Mouse (Mus musculus) limb, embryonic 10.5 days (tissue): ENCODE data around the gene Ramp2. TPM values are rescaled to one million over a fixed set of nuclear protein-coding genes. Genes with fewer than 3 reads are reported as not detected.
A peak's percentile ranks its signal among the peaks of the same experiment; 100 is the strongest.

Experiments used
- DNase-seq: peaks from one replicate; pipeline ENCODE4 v3.0.0-alpha.2; 2017; ENCODE audit warnings: low spot score
- H3K27ac ChIP-seq: fragments of 300-500 bp; sonication (generic); 2 replicates; pipeline ENCODE4 v1.5.1; 2016; ENCODE audit warnings: mild to moderate bottlenecking
- H3K27me3 ChIP-seq: fragments of 300-500 bp; sonication (generic); 2 replicates; pipeline ENCODE4 v1.6.1; 2016; ENCODE audit warnings: low read depth, mild to moderate bottlenecking; ENCODE audit not compliant: poor library complexity, severe bottlenecking
- H3K36me3 ChIP-seq: fragments of 300-500 bp; sonication (generic); 2 replicates; pipeline ENCODE4 v1.6.1; 2016; ENCODE audit warnings: mild to moderate bottlenecking, moderate library complexity
- H3K4me1 ChIP-seq: fragments of 300-500 bp; sonication (generic); 2 replicates; pipeline ENCODE4 v1.6.1; 2016
- H3K4me3 ChIP-seq: fragments of 300-500 bp; sonication (generic); 2 replicates; pipeline ENCODE4 v1.5.1; 2016; ENCODE audit warnings: mild to moderate bottlenecking, moderate library complexity
- H3K9me3 ChIP-seq: fragments of 300-500 bp; sonication (generic); replicated peaks from 2 replicates; pipeline ENCODE4 v1.6.1; 2016; ENCODE audit warnings: mild to moderate bottlenecking
- WGBS: fragments of 180-500 bp; shearing (Covaris S2); methylation state at CpG from one replicate; pipeline ENCODE4 v1.1.7; 2016; 5-methylcytosine and 5-hydroxymethylcytosine counted together
- polyA plus RNA-seq: library from polyadenylated mRNA; unstranded; fragments of >200 nt; fragmentation: Nextera tagmentation; extraction: Ambion mirVana; gene quantifications from 2 replicates; pipeline ENCODE4 v1.2.1, GENCODE M21; 2016

Ramp2 gene
- polyA plus RNA-seq, 1 experiment from 2014 or later: 61.5 TPM

- Histone ChIP-seq H3K27ac (peak overlapping the region; percentile 83; the same call in 1 of the 2 replicates), H3K27me3 (no peaks in the 10 kb centered on the region; the same call in 1 of the 2 replicates), H3K9me3 (no peaks in the 10 kb centered on the region), H3K36me3 (no peaks in the 10 kb centered on the region), H3K4me3 (no peak overlapping the region), H3K4me1 (peaks cover 48% of the 10 kb centered on the region)
- 36% methylated on average over 8 of the region's 8 CpGs for WGBS
- no peak for DNase-seq
Measured at GRCm38 (mm10) chr11:101229361-101229900, 16.4 kb upstream of the Ramp2 start.

DNA sequence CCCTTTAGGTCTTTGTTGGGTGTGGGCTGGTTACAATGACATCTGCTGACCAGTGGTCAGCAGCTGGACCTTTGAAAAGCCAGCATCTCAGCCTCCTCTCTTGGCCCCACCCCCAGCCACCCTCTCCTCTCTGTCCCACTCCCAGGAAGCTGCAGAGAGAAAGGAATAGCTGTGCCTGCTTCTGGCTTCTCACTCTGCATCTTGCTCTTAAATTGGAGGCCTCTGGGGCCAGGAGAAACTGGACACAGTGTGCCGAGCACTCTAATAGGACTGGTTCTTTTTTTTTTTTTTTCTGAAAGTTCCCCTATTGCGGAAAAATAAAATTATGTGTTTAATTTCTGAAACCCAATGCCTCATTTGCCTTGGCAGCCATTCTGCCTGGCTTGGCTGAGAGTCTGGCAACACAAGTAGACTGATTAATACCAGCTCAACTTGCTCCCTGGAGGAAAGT, 15.7 kb upstream of the Ramp2 start:
- H3K27me3 ChIP-seq: no peaks in the 10 kb centered on the region
- H3K27ac ChIP-seq: peak overlapping the region; percentile 83
- DNase-seq: no peak
- 23% methylated on average over 2 of the region's 2 CpGs for WGBS
- no peaks in the 10 kb centered on the region for H3K36me3 ChIP-seq
- no peaks in the 10 kb centered on the region for H3K9me3 ChIP-seq
- peaks cover 48% of the 10 kb centered on the region for H3K4me1 ChIP-seq
- H3K4me3 ChIP-seq: no peak overlapping the region

DNA sequence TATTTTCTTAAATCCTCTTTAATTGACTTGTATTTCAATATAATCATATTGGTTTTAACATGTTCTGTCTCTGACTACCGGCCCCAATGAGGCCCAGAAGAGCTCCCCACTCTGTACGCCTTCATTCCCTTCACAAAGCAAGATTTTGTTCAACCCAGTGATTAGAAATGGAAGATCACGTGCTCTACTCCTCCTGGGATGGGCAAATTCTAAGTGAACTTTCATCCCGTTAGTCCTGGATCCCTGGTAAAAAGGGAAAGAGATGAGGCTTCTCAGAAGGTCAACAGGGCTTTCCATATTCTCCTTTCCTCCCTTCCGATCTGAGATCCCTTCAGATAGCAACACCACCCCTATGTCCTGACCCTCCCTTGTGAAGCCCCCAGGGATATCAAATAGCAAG, 15.3 kb upstream of the Ramp2 start:
- Histone ChIP-seq H3K9me3 (no peaks in the 10 kb centered on the region), H3K27me3 (no peaks in the 10 kb centered on the region), H3K27ac (peak overlapping the region; percentile 83), H3K36me3 (no peaks in the 10 kb centered on the region), H3K4me1 (peaks cover 44% of the 10 kb centered on the region), H3K4me3 (peak overlapping the region; percentile 34)
- no peak for DNase-seq
- 27% methylated on average over 5 of the region's 5 CpGs for WGBS

DNA sequence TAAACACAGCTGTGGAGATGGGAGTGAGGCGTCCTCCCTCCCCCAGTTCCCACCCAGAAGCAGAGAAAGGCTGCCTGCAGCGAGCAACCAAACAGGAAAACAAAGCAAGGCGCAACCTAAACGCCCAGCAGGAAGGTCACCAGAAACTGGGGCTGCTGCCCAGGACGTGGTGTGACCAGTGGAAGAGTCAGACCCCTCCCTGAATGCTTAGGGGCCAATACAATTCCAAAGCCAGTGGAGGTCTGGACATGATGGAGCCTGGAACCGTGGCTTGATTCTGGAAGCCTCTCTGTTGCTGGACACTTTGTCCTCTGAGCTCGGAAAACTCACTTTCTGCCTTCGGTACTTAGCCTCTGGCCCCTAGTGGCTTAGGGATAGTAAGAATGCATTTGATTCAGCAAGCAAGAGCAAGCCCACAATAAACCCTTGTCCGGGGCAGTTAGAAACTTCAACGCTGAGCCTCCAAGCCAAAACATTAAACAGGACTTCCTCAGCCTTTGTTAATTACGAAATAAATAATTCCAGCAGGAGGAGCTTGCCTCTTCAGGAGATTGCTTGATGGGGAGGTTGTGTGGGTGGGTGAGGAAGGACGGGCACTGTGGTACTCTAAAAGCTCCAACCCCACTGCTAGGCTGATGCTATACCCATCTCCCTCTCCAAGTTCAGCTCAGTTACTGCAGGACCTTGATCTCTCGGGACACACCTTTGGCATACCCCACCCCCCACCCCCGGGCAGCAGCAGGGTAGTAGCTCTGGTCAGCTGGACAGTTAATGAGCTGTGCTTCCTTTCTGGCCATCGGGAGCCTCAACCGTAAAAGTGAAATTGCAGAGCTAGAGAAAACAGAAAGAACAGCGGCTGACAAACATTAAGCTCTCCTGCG, 14.6 kb upstream of the Ramp2 start:
- DNase-seq: peak; percentile 56
- WGBS: 5% methylated on average over 18 of the region's 18 CpGs

GRCm38 (mm10) chr11:101232010-101232839, 13.6 kb upstream of the Ramp2 start:
- Histone ChIP-seq H3K27me3 (no peaks in the 10 kb centered on the region), H3K9me3 (no peaks in the 10 kb centered on the region), H3K27ac (peak overlapping the region; percentile 83), H3K4me1 (peaks cover 35% of the 10 kb centered on the region), H3K4me3 (peak overlapping the region; percentile 34), H3K36me3 (no peaks in the 10 kb centered on the region)
- DNase-seq: no peak
- 50% methylated on average over 6 of the region's 6 CpGs for WGBS

More for the DNA sequence above, 14.6 kb upstream of the Ramp2 start:
- Histone ChIP-seq H3K27ac (peak overlapping the region; percentile 83), H3K4me1 (peaks cover 38% of the 10 kb centered on the region), H3K27me3 (no peaks in the 10 kb centered on the region), H3K36me3 (no peaks in the 10 kb centered on the region), H3K4me3 (peak overlapping the region; percentile 34), H3K9me3 (no peaks in the 10 kb centered on the region)

DNA sequence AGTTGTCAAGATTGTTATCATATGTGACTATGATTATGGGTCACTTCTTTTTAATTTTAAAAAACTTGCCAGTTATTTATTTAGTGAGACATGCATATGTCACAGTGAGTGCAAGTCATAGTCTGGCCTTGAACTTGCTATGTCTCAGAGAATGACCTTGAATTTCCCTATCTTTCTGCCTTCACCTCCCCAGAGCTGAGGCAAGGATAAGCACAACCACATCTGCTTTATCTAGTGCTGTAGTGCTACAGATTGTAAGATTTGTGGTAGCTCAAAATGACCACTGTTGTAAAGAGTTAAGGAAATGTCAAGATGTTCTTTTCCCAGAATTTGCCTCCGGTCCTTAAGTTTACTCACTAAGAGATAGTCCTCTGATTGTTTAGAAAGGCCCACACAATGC, 12.6 kb upstream of the Ramp2 start:
- H3K4me1 ChIP-seq: peaks cover 44% of the 10 kb centered on the region
- no peak for DNase-seq
- no peaks in the 10 kb centered on the region for H3K27me3 ChIP-seq
- H3K27ac ChIP-seq: no peak overlapping the region
- H3K36me3 ChIP-seq: no peaks in the 10 kb centered on the region
- WGBS: 91% methylated on average over 1 of the region's 1 CpGs
- no peaks in the 10 kb centered on the region for H3K9me3 ChIP-seq
- H3K4me3 ChIP-seq: no peak overlapping the region

DNA sequence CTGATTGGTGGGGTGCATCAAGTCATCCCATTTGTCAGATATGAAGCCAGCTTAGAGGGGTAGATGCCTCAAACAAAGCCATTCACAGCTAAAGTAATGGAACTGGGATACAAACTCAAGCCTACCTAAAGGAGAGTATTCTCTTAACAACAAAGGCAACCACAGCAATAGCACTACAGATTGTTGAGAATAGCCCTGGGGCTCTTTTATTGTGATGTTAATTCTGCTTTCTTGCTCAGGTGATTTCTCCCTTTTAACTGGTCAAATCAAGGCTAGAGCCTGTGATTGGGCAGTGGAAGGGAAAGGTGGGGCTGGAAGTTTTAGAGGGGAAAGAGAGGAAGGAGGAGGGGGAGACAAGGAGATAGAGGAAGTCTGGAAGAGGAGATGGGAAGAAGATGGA, 11.7 kb upstream of the Ramp2 start:
- no peaks in the 10 kb centered on the region for H3K27me3 ChIP-seq
- no peak overlapping the region for H3K27ac ChIP-seq
- H3K9me3 ChIP-seq: no peaks in the 10 kb centered on the region
- H3K4me3 ChIP-seq: no peak overlapping the region
- H3K36me3 ChIP-seq: no peaks in the 10 kb centered on the region
- DNase-seq: no peak
- H3K4me1 ChIP-seq: peaks cover 47% of the 10 kb centered on the region

- no peaks in the 10 kb centered on the region for H3K27me3 ChIP-seq
- no peak overlapping the region for H3K4me3 ChIP-seq
- peaks cover 34% of the 10 kb centered on the region for H3K4me1 ChIP-seq
- no peak for DNase-seq
- H3K27ac ChIP-seq: no peak overlapping the region
- no peaks in the 10 kb centered on the region for H3K36me3 ChIP-seq
- no peaks in the 10 kb centered on the region for H3K9me3 ChIP-seq
Measured at GRCm38 (mm10) chr11:101235429-101235828, 10.4 kb upstream of the Ramp2 start.

- no peak for DNase-seq
- 95% methylated on average over 5 of the region's 5 CpGs for WGBS
- peaks cover 22% of the 10 kb centered on the region for H3K4me1 ChIP-seq
- H3K27me3 ChIP-seq: no peaks in the 10 kb centered on the region
- no peak overlapping the region for H3K27ac ChIP-seq
- H3K36me3 ChIP-seq: no peaks in the 10 kb centered on the region
- no peaks in the 10 kb centered on the region for H3K9me3 ChIP-seq
- no peak overlapping the region for H3K4me3 ChIP-seq
Measured at GRCm38 (mm10) chr11:101236782-101237181, 9.0 kb upstream of the Ramp2 start.

DNA sequence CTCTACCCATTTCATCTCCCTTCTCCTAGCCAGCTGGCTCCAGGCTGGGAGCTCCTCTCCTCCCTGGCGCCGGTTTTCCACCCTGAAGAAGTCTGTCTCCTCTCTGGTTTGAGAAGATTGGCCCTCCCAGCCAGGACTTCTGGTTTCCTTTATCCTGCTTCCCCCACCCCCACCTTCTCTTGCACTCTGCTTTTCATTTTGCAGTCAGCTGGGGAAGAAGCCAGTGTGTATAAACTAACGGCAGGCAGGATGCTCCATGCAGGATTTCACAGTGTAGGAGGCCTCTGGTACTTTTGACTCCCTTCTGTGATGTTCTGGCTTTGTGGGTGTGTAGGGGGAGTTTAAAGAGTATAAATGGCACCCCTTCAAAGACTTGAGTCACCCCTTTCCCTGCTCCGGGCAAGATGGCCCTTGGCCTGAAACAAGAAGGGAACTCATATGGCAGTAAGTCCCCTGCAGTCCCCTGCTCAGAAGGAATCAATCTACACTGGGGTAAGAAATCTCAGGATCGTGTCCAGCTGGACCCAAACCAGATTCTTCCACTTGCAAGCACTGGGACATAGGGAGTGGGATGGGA, 7.7 kb upstream of the Ramp2 start:
- Histone ChIP-seq H3K36me3 (no peaks in the 10 kb centered on the region), H3K9me3 (no peaks in the 10 kb centered on the region), H3K27me3 (0 out of 2 replicates have a peak, but pooled peaks cover 5% of the 10 kb centered on the region), H3K4me1 (peaks cover 23% of the 10 kb centered on the region), H3K4me3 (peak overlapping the region; percentile 3; the same call in 1 of the 2 replicates), H3K27ac (peak overlapping the region; percentile 47; the same call in 1 of the 2 replicates)
- 30% methylated on average over 5 of the region's 5 CpGs for WGBS
- no peak for DNase-seq

- peak overlapping the region; percentile 70; the same call in 1 of the 2 replicates for H3K4me3 ChIP-seq
- H3K36me3 ChIP-seq: no peaks in the 10 kb centered on the region
- no peaks in the 10 kb centered on the region for H3K9me3 ChIP-seq
- H3K27me3 ChIP-seq: peaks cover 38% of the 10 kb centered on the region
- peaks cover 55% of the 10 kb centered on the region for H3K4me1 ChIP-seq
- peak; percentile 76 for DNase-seq
- H3K27ac ChIP-seq: peak overlapping the region; percentile 91
- 3% methylated on average over 4 of the region's 4 CpGs for WGBS
Measured at GRCm38 (mm10) chr11:101245071-101245470, 757 bp upstream of the Ramp2 start.

DNA sequence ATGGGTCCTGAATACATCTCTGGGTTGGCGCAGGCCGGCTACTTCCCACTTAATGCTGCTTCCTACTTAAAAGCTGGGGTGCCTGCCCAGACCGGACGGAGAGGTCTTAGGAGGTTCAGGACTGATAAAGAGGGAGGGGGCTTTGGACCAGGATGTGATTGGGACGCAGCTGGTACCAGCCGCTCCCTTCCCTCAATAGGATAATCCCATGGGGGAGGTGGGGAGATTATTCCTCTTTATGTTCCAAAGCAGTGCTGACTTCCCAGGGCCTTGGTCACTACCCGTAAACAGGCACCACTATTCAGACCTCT, 829 bp downstream of the Ramp2 start:
- WGBS: 10% methylated on average over 7 of the region's 7 CpGs
- Histone ChIP-seq H3K4me1 (peaks cover 54% of the 10 kb centered on the region), H3K9me3 (no peaks in the 10 kb centered on the region), H3K27ac (peak overlapping the region; percentile 91), H3K27me3 (peaks cover 38% of the 10 kb centered on the region), H3K36me3 (no peaks in the 10 kb centered on the region), H3K4me3 (peak overlapping the region; percentile 70)
- no peak for DNase-seq
